Mouse (Mus musculus): ENCODE data around the gene St8sia2. TPM values are rescaled to one million over a fixed set of nuclear protein-coding genes. Genes with fewer than 3 reads are reported as not detected.
"Not testable (repeated sequence)": the region's sequence is repeated elsewhere in the genome, so short reads cannot be mapped to it uniquely, and the experiment has no call there.

Gene St8sia2
- total RNA-seq, 1 experiment: 0.36 TPM

DNA sequence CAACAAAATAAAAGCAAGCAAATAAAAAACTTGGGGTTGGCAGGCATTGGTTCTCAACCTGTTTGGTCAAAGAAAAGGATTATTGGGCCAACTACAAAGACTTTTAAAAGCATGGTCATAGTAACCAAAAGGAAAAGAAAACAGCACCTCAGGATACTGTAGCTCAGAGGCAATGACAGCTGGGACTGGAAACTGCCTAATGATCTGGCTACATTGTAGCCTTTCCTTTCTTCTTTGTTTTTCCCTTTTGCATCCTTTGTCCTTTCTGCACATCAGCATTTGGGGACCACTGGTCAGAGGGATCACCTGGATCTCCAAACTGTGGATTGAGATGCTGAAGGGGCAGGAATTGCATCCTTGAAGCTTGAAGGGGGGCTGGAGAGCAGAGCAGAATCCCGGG is 7.1 kb downstream of the St8sia2 start:
- in situ Hi-C loops (cut with MboI; ENCODE audit: low sequenced_read_pairs in 2 of 2, unreplicated experiment in 2 of 2): loop anchor here in 1 of 2 experiments (25.0 kb wide), 1 partner anchor 619 kb away; the partner anchor contains the start of gene Rgma
- H3K27ac ChIP-seq (ENCODE audit: insufficient read depth, low read depth, low read length, poor library complexity, severe bottlenecking): no peak overlapping the region
- TF ChIP-seq CHD2 (IDR thresholded peaks at IDR 0.05; ENCODE audit: low read depth, low read length) (no peak), ZNF384 (IDR thresholded peaks at IDR 0.05; ENCODE audit: low read depth, low read length) (no peak), ZC3H11A (IDR thresholded peaks at IDR 0.05; ENCODE audit: borderline replicate concordance, low read depth, low read length) (no peak), HCFC1 (IDR thresholded peaks at IDR 0.05; ENCODE audit: borderline replicate concordance, insufficient read depth, low read length) (no peak), MAFK (IDR thresholded peaks at IDR 0.05; ENCODE audit: insufficient read depth, low read depth, low read length) (no peak)
- H3K4me1 ChIP-seq (ENCODE audit: control insufficient read depth in 2 of 2, insufficient read depth in 2 of 2, low read length in 2 of 2, poor library complexity in 1 of 2): peaks cover 0 to 4% of the 10 kb centered on the region in 2 experiments; a peak in 1 of 4 replicates
- H3K4me3 ChIP-seq (ENCODE audit: insufficient read depth in 1 of 2, low read depth in 1 of 2, low read length in 2 of 2, poor library complexity in 1 of 2, severe bottlenecking in 1 of 2): no peak overlapping the region
- H3K36me3 ChIP-seq (ENCODE audit: control insufficient read depth, insufficient read depth, low read length, poor library complexity, severe bottlenecking): no peaks in the 10 kb centered on the region
- H3K9me3 ChIP-seq (ENCODE audit: control insufficient read depth, insufficient read depth, low read depth, low read length): no peaks in the 10 kb centered on the region
- H3K9ac ChIP-seq (ENCODE audit: insufficient read depth, low read depth, low read length, poor library complexity, severe bottlenecking): no peak overlapping the region
- DNase-seq (ENCODE audit: low read depth, low spot score): no peak

DNA sequence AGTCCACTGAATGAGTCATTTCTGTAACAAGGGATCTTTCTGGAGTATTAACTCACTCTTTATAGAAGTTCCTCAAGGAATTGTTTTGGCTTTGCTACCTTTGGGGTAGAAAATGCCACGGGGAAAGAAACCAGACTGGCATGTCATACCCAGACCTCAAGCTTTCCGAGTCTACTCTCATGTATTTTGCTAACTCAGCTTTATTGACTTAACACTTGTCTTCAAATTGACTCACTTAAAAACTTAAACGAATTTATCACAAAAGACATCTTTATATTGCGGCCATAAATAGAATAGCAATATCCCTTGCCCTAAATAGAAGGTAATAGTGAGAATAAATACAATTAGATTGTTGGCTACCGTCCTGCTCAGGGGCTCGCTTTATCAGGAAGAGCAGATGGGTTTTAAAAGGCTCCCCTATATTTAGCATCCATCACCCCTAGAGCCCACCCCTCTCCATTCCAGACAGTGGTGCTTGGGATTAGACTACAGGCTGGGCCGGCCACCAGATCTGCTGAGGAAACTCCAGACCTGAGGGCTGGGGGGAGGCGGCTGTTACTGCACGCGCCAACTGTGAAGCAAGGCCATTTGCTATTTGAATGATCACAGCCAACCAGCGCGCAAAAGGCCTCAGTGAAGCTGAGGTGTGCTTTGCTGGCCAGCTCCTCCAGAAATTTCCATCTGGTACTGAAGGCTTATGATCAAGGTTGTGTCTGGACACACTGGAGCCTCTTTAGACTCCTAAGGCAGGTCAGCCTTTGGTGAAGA is 12.6 kb downstream of the St8sia2 start:
- no peak for TF ChIP-seq ZNF384 (IDR thresholded peaks at IDR 0.05; ENCODE audit: low read depth, low read length)
- TF ChIP-seq CHD2 (IDR thresholded peaks at IDR 0.05; ENCODE audit: low read depth, low read length): no peak
- TF ChIP-seq HCFC1 (IDR thresholded peaks at IDR 0.05; ENCODE audit: borderline replicate concordance, insufficient read depth, low read length): no peak
- TF ChIP-seq MAFK (IDR thresholded peaks at IDR 0.05; ENCODE audit: insufficient read depth, low read depth, low read length): peak; percentile 75
- no peak for TF ChIP-seq ZC3H11A (IDR thresholded peaks at IDR 0.05; ENCODE audit: borderline replicate concordance, low read depth, low read length)

DNA sequence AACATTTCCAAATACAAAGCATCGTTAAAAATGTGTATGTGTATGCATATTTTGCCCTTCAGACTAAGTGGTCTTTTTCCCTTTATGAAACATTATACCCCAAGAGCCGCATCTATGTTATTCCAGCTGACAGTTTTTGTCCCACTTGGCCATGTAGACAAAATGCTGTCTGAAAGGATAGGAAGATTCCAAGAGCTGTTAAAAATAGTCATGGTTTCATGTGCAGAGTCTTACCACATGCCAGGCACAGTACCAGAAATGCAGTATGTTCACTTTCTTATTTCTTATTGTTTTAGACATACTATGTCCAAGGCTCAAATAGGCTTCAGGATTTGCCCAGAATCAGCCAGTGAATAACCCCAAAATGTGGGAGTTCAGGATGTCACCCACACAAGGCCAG is 24.1 kb downstream of the St8sia2 start:
- in situ Hi-C loops (cut with MboI; ENCODE audit: low sequenced_read_pairs in 2 of 2, unreplicated experiment in 2 of 2): no loop called here
- H3K4me1 ChIP-seq (ENCODE audit: control insufficient read depth in 2 of 2, insufficient read depth in 2 of 2, low read length in 2 of 2, poor library complexity in 1 of 2): no peaks in the 10 kb centered on the region
- H3K9me3 ChIP-seq (ENCODE audit: control insufficient read depth, insufficient read depth, low read depth, low read length): no peaks in the 10 kb centered on the region
- H3K36me3 ChIP-seq (ENCODE audit: control insufficient read depth, insufficient read depth, low read length, poor library complexity, severe bottlenecking): no peaks in the 10 kb centered on the region
- H3K9ac ChIP-seq (ENCODE audit: insufficient read depth, low read depth, low read length, poor library complexity, severe bottlenecking): no peak overlapping the region
- no peak overlapping the region for H3K4me3 ChIP-seq (ENCODE audit: insufficient read depth in 1 of 2, low read depth in 1 of 2, low read length in 2 of 2, poor library complexity in 1 of 2, severe bottlenecking in 1 of 2)
- TF ChIP-seq ZNF384 (IDR thresholded peaks at IDR 0.05; ENCODE audit: low read depth, low read length) (no peak), CHD2 (IDR thresholded peaks at IDR 0.05; ENCODE audit: low read depth, low read length) (no peak)
- DNase-seq (ENCODE audit: low read depth, low spot score): no peak
- no peak overlapping the region for H3K27ac ChIP-seq (ENCODE audit: insufficient read depth, low read depth, low read length, poor library complexity, severe bottlenecking)

More for the DNA sequence above, 12.6 kb downstream of the St8sia2 start:
- no peak for DNase-seq (ENCODE audit: low read depth, low spot score)
- Histone ChIP-seq H3K4me3 (ENCODE audit: insufficient read depth in 1 of 2, low read depth in 1 of 2, low read length in 2 of 2, poor library complexity in 1 of 2, severe bottlenecking in 1 of 2) (no peak overlapping the region), H3K36me3 (ENCODE audit: control insufficient read depth, insufficient read depth, low read length, poor library complexity, severe bottlenecking) (no peaks in the 10 kb centered on the region), H3K4me1 (ENCODE audit: control insufficient read depth in 2 of 2, insufficient read depth in 2 of 2, low read length in 2 of 2, poor library complexity in 1 of 2) (no peaks in the 10 kb centered on the region; a peak in 1 of 4 replicates), H3K9ac (ENCODE audit: insufficient read depth, low read depth, low read length, poor library complexity, severe bottlenecking) (no peak overlapping the region), H3K9me3 (ENCODE audit: control insufficient read depth, insufficient read depth, low read depth, low read length) (no peaks in the 10 kb centered on the region), H3K27ac (ENCODE audit: insufficient read depth, low read depth, low read length, poor library complexity, severe bottlenecking) (no peak overlapping the region)
- in situ Hi-C loops (cut with MboI; ENCODE audit: low sequenced_read_pairs in 2 of 2, unreplicated experiment in 2 of 2): loop anchor here in 1 of 2 experiments (25.0 kb wide), 1 partner anchor 614 kb away; the partner anchor contains the start of gene Rgma

DNA sequence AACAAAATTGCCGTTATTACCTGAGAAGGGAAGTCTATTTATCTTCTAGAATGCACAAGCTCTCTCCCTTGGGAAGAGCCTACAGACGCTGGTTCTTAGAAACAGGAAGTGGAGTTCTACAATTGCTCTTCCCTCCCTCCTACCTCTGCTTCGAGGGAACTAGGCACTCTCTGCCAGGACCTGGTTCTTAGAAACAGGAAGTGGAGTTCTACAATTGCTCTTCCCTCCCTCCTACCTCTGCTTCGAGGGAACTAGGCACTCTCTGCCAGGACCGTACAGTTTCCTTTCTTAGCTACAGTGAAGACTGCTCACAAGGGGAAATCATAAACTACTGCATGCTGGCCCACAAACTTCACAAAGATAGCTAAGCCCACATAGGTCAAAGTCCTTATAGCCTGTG is 41.3 kb downstream of the St8sia2 start:
- H3K9ac ChIP-seq (ENCODE audit: insufficient read depth, low read depth, low read length, poor library complexity, severe bottlenecking); H3K27ac ChIP-seq (ENCODE audit: insufficient read depth, low read depth, low read length, poor library complexity, severe bottlenecking); H3K4me3 ChIP-seq (ENCODE audit: insufficient read depth in 1 of 2, low read depth in 1 of 2, low read length in 2 of 2, poor library complexity in 1 of 2, severe bottlenecking in 1 of 2); H3K36me3 ChIP-seq (ENCODE audit: control insufficient read depth, insufficient read depth, low read length, poor library complexity, severe bottlenecking); H3K4me1 ChIP-seq (ENCODE audit: control insufficient read depth in 2 of 2, insufficient read depth in 2 of 2, low read length in 2 of 2, poor library complexity in 1 of 2); in situ Hi-C loops (cut with MboI; ENCODE audit: low sequenced_read_pairs in 2 of 2, unreplicated experiment in 2 of 2); DNase-seq (ENCODE audit: low read depth, low spot score); H3K9me3 ChIP-seq (ENCODE audit: control insufficient read depth, insufficient read depth, low read depth, low read length): not testable (repeated sequence)

DNA sequence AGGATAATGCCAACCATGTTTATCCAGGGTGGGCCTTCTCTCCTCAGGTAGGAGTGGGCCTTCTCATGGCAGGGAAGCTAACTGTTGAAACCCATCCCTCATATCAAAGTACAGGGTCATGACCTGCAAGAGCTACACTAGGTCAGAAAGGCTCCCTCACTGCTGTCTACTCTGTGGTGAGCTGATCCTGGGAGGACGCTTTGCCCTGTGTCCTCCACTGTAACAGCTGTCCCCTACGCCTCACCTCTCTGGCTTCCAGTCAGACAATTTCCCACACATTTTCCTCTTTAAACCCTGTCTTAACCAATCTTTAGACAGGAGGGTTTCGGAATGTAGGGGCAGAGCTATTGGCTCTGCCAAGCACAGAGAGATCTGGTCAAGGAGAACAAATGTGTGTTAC is 48.3 kb downstream of the St8sia2 start:
- Histone ChIP-seq H3K4me3 (ENCODE audit: insufficient read depth in 1 of 2, low read depth in 1 of 2, low read length in 2 of 2, poor library complexity in 1 of 2, severe bottlenecking in 1 of 2) (no peak overlapping the region), H3K36me3 (ENCODE audit: control insufficient read depth, insufficient read depth, low read length, poor library complexity, severe bottlenecking) (no peaks in the 10 kb centered on the region), H3K9ac (ENCODE audit: insufficient read depth, low read depth, low read length, poor library complexity, severe bottlenecking) (no peak overlapping the region), H3K27ac (ENCODE audit: insufficient read depth, low read depth, low read length, poor library complexity, severe bottlenecking) (no peak overlapping the region), H3K4me1 (ENCODE audit: control insufficient read depth in 2 of 2, insufficient read depth in 2 of 2, low read length in 2 of 2, poor library complexity in 1 of 2) (no peaks in the 10 kb centered on the region), H3K9me3 (ENCODE audit: control insufficient read depth, insufficient read depth, low read depth, low read length) (no peaks in the 10 kb centered on the region)
- TF ChIP-seq MAFK (IDR thresholded peaks at IDR 0.05; ENCODE audit: insufficient read depth, low read depth, low read length) (no peak), HCFC1 (IDR thresholded peaks at IDR 0.05; ENCODE audit: borderline replicate concordance, insufficient read depth, low read length) (no peak), ZNF384 (IDR thresholded peaks at IDR 0.05; ENCODE audit: low read depth, low read length) (no peak), CHD2 (IDR thresholded peaks at IDR 0.05; ENCODE audit: low read depth, low read length) (no peak), ZC3H11A (IDR thresholded peaks at IDR 0.05; ENCODE audit: borderline replicate concordance, low read depth, low read length) (no peak)
- no peak for DNase-seq (ENCODE audit: low read depth, low spot score)
- in situ Hi-C loops (cut with MboI; ENCODE audit: low sequenced_read_pairs in 2 of 2, unreplicated experiment in 2 of 2): no loop called here

All from ES-E14 (cell line).